Mouse (Mus musculus) bone marrow macrophage, adult 2 months (primary cell): ENCODE data around the gene Nup35. TPM values are rescaled to one million over a fixed set of nuclear protein-coding genes. Genes with fewer than 3 reads are reported as not detected.

Source experiments
- H3K27ac ChIP-seq: 2 replicates; pipeline ENCODE4 v1.5.1; 2012; ENCODE audit warnings: low read depth, low read length; ENCODE audit not compliant: insufficient read depth
- H3K4me1 ChIP-seq: 2 replicates; pipeline ENCODE4 v1.6.1; 2012; ENCODE audit warnings: low read length; ENCODE audit not compliant: control insufficient read depth, insufficient read depth
- H3K4me3 ChIP-seq: 2 replicates; pipeline ENCODE4 v1.5.1; 2012; ENCODE audit warnings: mild to moderate bottlenecking, low read length, moderate library complexity; ENCODE audit not compliant: insufficient read depth
- CTCF ChIP-seq: IDR thresholded peaks from 2 replicates; pipeline ENCODE4 v1.5.1; 2012; ENCODE audit warnings: low read depth, mild to moderate bottlenecking, low read length, moderate library complexity
- POLR2A ChIP-seq: IDR thresholded peaks from 2 replicates; pipeline ENCODE4 v1.6.1; 2012; ENCODE audit warnings: mild to moderate bottlenecking, low read depth, low read length, borderline replicate concordance
- polyA plus RNA-seq: library from polyadenylated mRNA; stranded (reverse); fragments of >200 nt; gene quantifications from 2 replicates; pipeline ENCODE4 v1.2.4, GENCODE M21; 2012; ENCODE audit not compliant: missing spikeins, insufficient read depth, insufficient read length

The Nup35 gene
- polyA plus RNA-seq, 1 experiment = 12.9 TPM

DNA sequence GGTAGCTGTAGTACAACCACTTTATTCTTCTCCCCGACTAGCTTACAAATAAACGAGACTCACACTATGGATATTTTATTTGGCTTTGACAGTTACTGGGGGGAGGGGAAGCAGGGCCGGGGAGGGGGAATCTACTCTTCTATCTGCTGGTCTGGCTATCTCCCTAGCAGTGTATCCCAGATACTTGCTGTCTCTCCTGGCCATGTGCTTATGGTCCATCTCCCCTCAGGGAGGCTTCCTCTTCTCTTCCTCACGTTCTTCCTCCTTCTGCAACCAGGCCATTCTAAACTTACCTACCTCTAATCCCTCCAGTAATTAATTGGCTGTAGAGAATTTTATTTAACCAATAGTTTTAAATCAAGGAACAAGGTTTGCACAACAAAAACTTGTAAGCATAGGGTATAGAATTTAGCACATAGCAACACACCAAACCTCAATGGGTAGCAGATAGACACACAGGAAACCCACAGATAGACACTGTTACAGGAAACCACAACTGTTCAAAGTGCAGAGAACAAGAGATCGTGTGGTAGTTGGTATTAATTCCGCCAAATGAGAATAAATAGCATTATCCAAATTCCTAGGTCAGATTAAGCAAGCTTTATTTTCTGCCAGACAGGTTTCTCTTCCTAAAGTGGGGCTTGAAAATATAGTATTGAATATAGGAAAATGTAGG is 67.5 kb downstream of the Nup35 start:
- H3K4me1 ChIP-seq = no peaks in the 10 kb centered on the region
- no peak overlapping the region for H3K4me3 ChIP-seq
- no peak for TF ChIP-seq CTCF
- no peak for TF ChIP-seq POLR2A
- H3K27ac ChIP-seq = no peak overlapping the region

- no peak overlapping the region for H3K27ac ChIP-seq
- TF ChIP-seq POLR2A = no peak
- no peak overlapping the region for H3K4me3 ChIP-seq
- no peaks in the 10 kb centered on the region for H3K4me1 ChIP-seq
Measured at GRCm38 (mm10) chr2:80688261-80688660, 71.2 kb downstream of the Nup35 start.

GRCm38 (mm10) chr2:80707429-80707828 is 90.4 kb downstream of the Nup35 start:
- TF ChIP-seq POLR2A = no peak
- no peak for TF ChIP-seq CTCF
- Histone ChIP-seq H3K4me1 (no peaks in the 10 kb centered on the region), H3K27ac (no peak overlapping the region), H3K4me3 (no peak overlapping the region)

Other genes starting within 250 kb of the Nup35 start
- gene Frzb, start 169.6 kb upstream of the Nup35 start, polyA plus RNA-seq = not detected in 2 replicates
- 0.83 and 2.8 TPM in 2 replicates for gene Nckap1, start 35.9 kb upstream of the Nup35 start, polyA plus RNA-seq
- gene Dusp19, start 191 bp upstream of the Nup35 start, polyA plus RNA-seq = 6.2 and 6.8 TPM in 2 replicates